Mouse (Mus musculus): ENCODE data around the gene Fam228b.
"Not testable (repeated sequence)": the region's sequence is repeated elsewhere in the genome, so short reads cannot be mapped to it uniquely, and the experiment has no call there.

Fam228b gene

GRCm38 (mm10) chr12:4768492-4769332, at the start of gene Fam228b, which contains the start of gene Pfn4:
Gene Fam228b, minus strand, starts transcription at chr12:4769267.
Gene Pfn4, plus strand, starts transcription at chr12:4769022.
- in situ Hi-C loops (cut with MboI, MseI), result no loop called here

- in situ Hi-C loops (cut with MboI, MseI), result loop anchor here in 1 of 2 experiments (10.0 kb wide), 1 partner anchor 1393 kb away; the partner anchor contains the start of gene Asxl2
Measured at GRCm38 (mm10) chr12:4817361-4818101, 48.5 kb upstream of the Fam228b start, which contains the start of gene Sf3b6. Gene Sf3b6, plus strand, starts transcription at chr12:4817544.

- in situ Hi-C loops (cut with MboI, MseI), result loop anchor here in 1 of 2 experiments (10.0 kb wide), 1 partner anchor 1392 kb away; the partner anchor contains the start of gene Asxl2
Measured at GRCm38 (mm10) chr12:4816680-4817360, 47.8 kb upstream of the Fam228b start.

GRCm38 (mm10) chr12:4813636-4814035, 44.6 kb upstream of the Fam228b start:
- in situ Hi-C loops (cut with MboI, MseI), result loop anchor here in 1 of 2 experiments (10.0 kb wide), 1 partner anchor 1389 kb away; the partner anchor contains the start of gene Asxl2

- in situ Hi-C loops (cut with MboI, MseI), result loop anchor here in 1 of 2 experiments (10.0 kb wide), 1 partner anchor 1387 kb away; the partner anchor contains the start of gene Asxl2
Measured at GRCm38 (mm10) chr12:4811705-4812104, 42.6 kb upstream of the Fam228b start.

GRCm38 (mm10) chr12:4811036-4811435, 42.0 kb upstream of the Fam228b start:
- in situ Hi-C loops (cut with MboI, MseI), result loop anchor here in 1 of 2 experiments (10.0 kb wide), 1 partner anchor 1386 kb away; the partner anchor contains the start of gene Asxl2

GRCm38 (mm10) chr12:4797471-4797870, 28.4 kb upstream of the Fam228b start:
- in situ Hi-C loops (cut with MboI, MseI), result loop anchor here in 1 of 2 experiments (10.0 kb wide), 1 partner anchor 507 kb away; no protein-coding TSS in a partner anchor

- in situ Hi-C loops (cut with MboI, MseI), result loop anchor here in 1 of 2 experiments (10.0 kb wide), 1 partner anchor 511 kb away; no protein-coding TSS in a partner anchor
Measured at GRCm38 (mm10) chr12:4793718-4794117, 24.7 kb upstream of the Fam228b start.

- in situ Hi-C loops (cut with MboI, MseI), result not testable (repeated sequence)
Measured at GRCm38 (mm10) chr12:4788128-4788527, 19.1 kb upstream of the Fam228b start.

GRCm38 (mm10) chr12:4784466-4784865, 15.4 kb upstream of the Fam228b start:
- in situ Hi-C loops (cut with MboI, MseI), result no loop called here

- in situ Hi-C loops (cut with MboI, MseI), result no loop called here
Measured at GRCm38 (mm10) chr12:4783598-4783997, 14.5 kb upstream of the Fam228b start.

GRCm38 (mm10) chr12:4781725-4782404, 12.8 kb upstream of the Fam228b start:
- in situ Hi-C loops (cut with MboI, MseI), result not testable (repeated sequence)

GRCm38 (mm10) chr12:4781270-4781669, 12.2 kb upstream of the Fam228b start:
- in situ Hi-C loops (cut with MboI, MseI), result no loop called here

- in situ Hi-C loops (cut with MboI, MseI), result no loop called here
Measured at GRCm38 (mm10) chr12:4780245-4780644, 11.2 kb upstream of the Fam228b start.

- in situ Hi-C loops (cut with MboI, MseI), result no loop called here
Measured at GRCm38 (mm10) chr12:4777734-4778133, 8.7 kb upstream of the Fam228b start.

GRCm38 (mm10) chr12:4775588-4775949, 6.5 kb upstream of the Fam228b start:
- in situ Hi-C loops (cut with MboI, MseI), result no loop called here

GRCm38 (mm10) chr12:4774895-4775587, 6.0 kb upstream of the Fam228b start:
- in situ Hi-C loops (cut with MboI, MseI), result loop anchor here in 1 of 2 experiments (5.0 kb wide), 1 partner anchor 67 kb away; the partner anchor contains the start of genes Fkbp1b and Wdcp

- in situ Hi-C loops (cut with MboI, MseI), result no loop called here
Measured at GRCm38 (mm10) chr12:4769333-4769723, 261 bp upstream of the Fam228b start.

GRCm38 (mm10) chr12:4757060-4757459, 12.0 kb downstream of the Fam228b start:
- in situ Hi-C loops (cut with MboI, MseI), result no loop called here

GRCm38 (mm10) chr12:4754451-4754850, 14.6 kb downstream of the Fam228b start:
- in situ Hi-C loops (cut with MboI, MseI), result not testable (repeated sequence)
